Mouse (Mus musculus): ENCODE data around the gene Insyn1. TPM values are rescaled to one million over a fixed set of nuclear protein-coding genes. Genes with fewer than 3 reads are reported as not detected.

Insyn1 gene
- polyA plus RNA-seq, 1 experiment, result 130 TPM

- Histone ChIP-seq H3K27ac (ENCODE audit: insufficient read depth, low read length) (no peak overlapping the region), H3K4me3 (ENCODE audit: insufficient read depth, low read length) (no peak overlapping the region), H3K4me1 (ENCODE audit: control insufficient read depth, insufficient read depth, low read length) (peaks cover 10% of the 10 kb centered on the region)
- no peak for TF ChIP-seq CTCF (IDR thresholded peaks at IDR 0.05; ENCODE audit: extremely low read depth, insufficient read depth, low read length)
- no peak for TF ChIP-seq POLR2A (IDR thresholded peaks at IDR 0.05; ENCODE audit: extremely low read depth, insufficient read depth, low read length)
These were observed 17.9 kb upstream of the Insyn1 start for GRCm38 (mm10) chr9:58470466-58470865.

GRCm38 (mm10) chr9:58473211-58473815 lies 15.1 kb upstream of the Insyn1 start:
- Histone ChIP-seq H3K27ac (ENCODE audit: insufficient read depth, low read length) (no peak overlapping the region), H3K4me1 (ENCODE audit: control insufficient read depth, insufficient read depth, low read length) (peaks cover 3% of the 10 kb centered on the region), H3K4me3 (ENCODE audit: insufficient read depth, low read length) (no peak overlapping the region)
- TF ChIP-seq POLR2A (IDR thresholded peaks at IDR 0.05; ENCODE audit: extremely low read depth, insufficient read depth, low read length), result no peak
- no peak for TF ChIP-seq CTCF (IDR thresholded peaks at IDR 0.05; ENCODE audit: extremely low read depth, insufficient read depth, low read length)

GRCm38 (mm10) chr9:58487076-58487475 lies 1.3 kb upstream of the Insyn1 start:
- no peak overlapping the region for H3K27ac ChIP-seq (ENCODE audit: insufficient read depth, low read length)
- H3K4me3 ChIP-seq (ENCODE audit: insufficient read depth, low read length), result no peak overlapping the region; the same call in 1 of the 2 replicates
- no peak for TF ChIP-seq POLR2A (IDR thresholded peaks at IDR 0.05; ENCODE audit: extremely low read depth, insufficient read depth, low read length)
- TF ChIP-seq CTCF (IDR thresholded peaks at IDR 0.05; ENCODE audit: extremely low read depth, insufficient read depth, low read length), result no peak
- peaks cover 2% of the 10 kb centered on the region; the same call in 1 of the 2 replicates for H3K4me1 ChIP-seq (ENCODE audit: control insufficient read depth, insufficient read depth, low read length)

GRCm38 (mm10) chr9:58489133-58489864 lies 896 bp downstream of the Insyn1 start:
- Histone ChIP-seq H3K27ac (ENCODE audit: insufficient read depth, low read length) (peak overlapping the region; percentile 90), H3K4me3 (ENCODE audit: insufficient read depth, low read length) (peak overlapping the region; percentile 93), H3K4me1 (ENCODE audit: control insufficient read depth, insufficient read depth, low read length) (peaks cover 9% of the 10 kb centered on the region)
- TF ChIP-seq CTCF (IDR thresholded peaks at IDR 0.05; ENCODE audit: extremely low read depth, insufficient read depth, low read length), result no peak
- peak; percentile 50; the same call in 1 of the 2 replicates for TF ChIP-seq POLR2A (IDR thresholded peaks at IDR 0.05; ENCODE audit: extremely low read depth, insufficient read depth, low read length)

GRCm38 (mm10) chr9:58489865-58490165 lies 1.4 kb downstream of the Insyn1 start:
- Histone ChIP-seq H3K4me1 (ENCODE audit: control insufficient read depth, insufficient read depth, low read length) (peaks cover 11% of the 10 kb centered on the region), H3K27ac (ENCODE audit: insufficient read depth, low read length) (peak overlapping the region; percentile 90), H3K4me3 (ENCODE audit: insufficient read depth, low read length) (peak overlapping the region; percentile 93)
- TF ChIP-seq POLR2A (IDR thresholded peaks at IDR 0.05; ENCODE audit: extremely low read depth, insufficient read depth, low read length) (no peak), CTCF (IDR thresholded peaks at IDR 0.05; ENCODE audit: extremely low read depth, insufficient read depth, low read length) (no peak)

GRCm38 (mm10) chr9:58490391-58490790 lies 2.0 kb downstream of the Insyn1 start:
- Histone ChIP-seq H3K27ac (ENCODE audit: insufficient read depth, low read length) (no peak overlapping the region), H3K4me3 (ENCODE audit: insufficient read depth, low read length) (peak overlapping the region; percentile 93), H3K4me1 (ENCODE audit: control insufficient read depth, insufficient read depth, low read length) (peaks cover 11% of the 10 kb centered on the region)
- TF ChIP-seq POLR2A (IDR thresholded peaks at IDR 0.05; ENCODE audit: extremely low read depth, insufficient read depth, low read length), result no peak
- TF ChIP-seq CTCF (IDR thresholded peaks at IDR 0.05; ENCODE audit: extremely low read depth, insufficient read depth, low read length), result no peak

GRCm38 (mm10) chr9:58495035-58495434 lies 6.6 kb downstream of the Insyn1 start:
- no peak overlapping the region for H3K4me3 ChIP-seq (ENCODE audit: insufficient read depth, low read length)
- peak; percentile 20; the same call in 1 of the 2 replicates for TF ChIP-seq CTCF (IDR thresholded peaks at IDR 0.05; ENCODE audit: extremely low read depth, insufficient read depth, low read length)
- TF ChIP-seq POLR2A (IDR thresholded peaks at IDR 0.05; ENCODE audit: extremely low read depth, insufficient read depth, low read length), result no peak
- no peak overlapping the region for H3K27ac ChIP-seq (ENCODE audit: insufficient read depth, low read length)
- peaks cover 18% of the 10 kb centered on the region for H3K4me1 ChIP-seq (ENCODE audit: control insufficient read depth, insufficient read depth, low read length)

GRCm38 (mm10) chr9:58496470-58497182 lies 8.2 kb downstream of the Insyn1 start:
- no peak overlapping the region for H3K27ac ChIP-seq (ENCODE audit: insufficient read depth, low read length)
- TF ChIP-seq CTCF (IDR thresholded peaks at IDR 0.05; ENCODE audit: extremely low read depth, insufficient read depth, low read length) (peak; percentile 42; the same call in 1 of the 2 replicates), POLR2A (IDR thresholded peaks at IDR 0.05; ENCODE audit: extremely low read depth, insufficient read depth, low read length) (no peak)
- H3K4me1 ChIP-seq (ENCODE audit: control insufficient read depth, insufficient read depth, low read length), result peaks cover 18% of the 10 kb centered on the region
- H3K4me3 ChIP-seq (ENCODE audit: insufficient read depth, low read length), result no peak overlapping the region

- Histone ChIP-seq H3K27ac (ENCODE audit: insufficient read depth, low read length) (no peak overlapping the region), H3K4me3 (ENCODE audit: insufficient read depth, low read length) (no peak overlapping the region), H3K4me1 (ENCODE audit: control insufficient read depth, insufficient read depth, low read length) (peaks cover 9% of the 10 kb centered on the region)
- no peak for TF ChIP-seq POLR2A (IDR thresholded peaks at IDR 0.05; ENCODE audit: extremely low read depth, insufficient read depth, low read length)
- TF ChIP-seq CTCF (IDR thresholded peaks at IDR 0.05; ENCODE audit: extremely low read depth, insufficient read depth, low read length), result no peak
These were observed 9.5 kb downstream of the Insyn1 start for GRCm38 (mm10) chr9:58497942-58498341.
